Mouse (Mus musculus): ENCODE measurements around the gene Mxi1. TPM values are rescaled to one million over a fixed set of nuclear protein-coding genes. Genes with fewer than 3 reads are reported as not detected.
A peak's percentile ranks its signal among the peaks of the same experiment; 100 is the strongest.

Mxi1 gene
- polyA plus RNA-seq (2015; fragmentation: Nextera tagmentation; extraction: Ambion mirVana): 21.0 and 26.7 TPM in 2 replicates

DNA sequence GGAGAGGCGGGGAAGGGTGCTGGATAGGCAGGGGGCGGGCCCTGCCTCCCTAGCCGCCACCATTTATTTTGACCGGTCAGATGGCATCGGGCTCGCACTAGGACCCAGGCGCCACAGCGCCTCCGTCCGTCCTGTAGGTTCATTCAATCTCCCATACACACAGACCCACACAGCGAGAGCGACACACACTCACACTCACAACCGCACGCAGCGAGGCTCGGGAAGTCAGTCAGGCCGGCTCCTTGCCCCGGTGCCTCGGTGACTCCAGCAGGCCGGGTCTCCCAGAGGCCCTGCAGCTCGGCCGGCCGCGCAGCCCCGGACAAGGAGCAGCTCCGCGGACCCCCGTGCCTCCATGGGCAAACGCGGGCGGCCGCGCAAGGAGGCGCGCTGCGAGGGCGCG lies at the start of gene Mxi1:
TSS of gene Mxi1 (plus strand) at position 171 of the 400 bp plus-strand sequence.
- ATAC-seq: peak; percentile 67
- WGBS: under 1% methylated on average over 38 of the region's 38 CpGs

DNA sequence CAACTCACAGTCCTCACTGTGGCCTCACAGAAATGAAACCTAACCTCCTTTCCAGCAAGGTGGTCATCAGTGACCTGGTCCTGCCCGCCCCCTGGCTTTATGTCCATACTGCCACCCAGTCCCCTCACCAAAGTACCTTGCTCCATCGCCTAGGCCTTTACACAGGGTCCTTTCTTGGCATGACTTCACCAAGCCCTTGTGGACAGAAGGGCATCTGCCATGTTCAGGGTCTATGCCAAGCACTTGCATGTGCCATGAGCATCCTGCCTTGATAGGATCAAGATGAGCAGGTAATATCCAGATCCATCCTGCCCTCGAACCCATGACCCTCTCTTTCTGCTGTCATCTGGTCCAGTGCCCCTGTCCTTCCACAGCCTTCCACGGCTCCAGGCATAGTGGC lies 49.5 kb upstream of the Mxi1 start:
- Histone ChIP-seq H3K27ac (no peak overlapping the region), H3K4me2 (no peak overlapping the region), H3K4me3 (no peak overlapping the region), H3K4me1 (peaks cover 13% of the 10 kb centered on the region), H3K27me3 (no peaks in the 10 kb centered on the region), H3K36me3 (ENCODE audit: poor library complexity, severe bottlenecking) (no peaks in the 10 kb centered on the region), H3K9ac (no peak overlapping the region), H3K9me3 (replicated peaks) (no peaks in the 10 kb centered on the region)
- ATAC-seq: no peak
- WGBS: 89% methylated on average over 4 of the region's 4 CpGs

More for the DNA sequence above, at the start of gene Mxi1:
- H3K4me2 ChIP-seq: peak within 1 kb of the TSS; percentile 91
- peak within 1 kb of the TSS; percentile 96 for H3K9ac ChIP-seq
- H3K9me3 ChIP-seq (replicated peaks): no peaks in the 10 kb centered on the region
- H3K27ac ChIP-seq: peak within 1 kb of the TSS; percentile 98
- H3K4me3 ChIP-seq: peak within 1 kb of the TSS; percentile 97
- peaks cover 26% of the 10 kb centered on the region for H3K4me1 ChIP-seq
- H3K36me3 ChIP-seq (ENCODE audit: poor library complexity, severe bottlenecking): no peaks in the 10 kb centered on the region
- H3K27me3 ChIP-seq: no peaks in the 10 kb centered on the region

DNA sequence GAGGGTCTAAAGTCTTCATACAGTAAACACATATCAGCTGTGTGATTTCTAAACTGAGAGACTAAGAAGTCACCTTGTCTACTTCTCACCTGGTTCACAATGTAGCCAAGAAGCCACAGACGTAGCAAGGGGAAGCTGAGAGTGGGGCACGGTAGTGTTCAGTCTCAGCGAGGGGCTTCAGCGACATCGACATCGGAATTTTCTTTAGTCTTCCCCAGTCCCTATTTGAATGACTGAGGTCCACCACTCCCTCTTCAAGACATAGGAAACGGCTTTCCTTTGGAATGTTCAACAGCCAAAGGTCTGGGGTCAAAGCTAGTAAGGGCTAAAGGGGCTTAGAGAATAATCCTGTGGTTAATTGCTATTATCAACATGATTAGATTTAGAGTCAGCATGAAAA lies 48.3 kb upstream of the Mxi1 start:
- Histone ChIP-seq H3K4me1 (peaks cover 14% of the 10 kb centered on the region), H3K27me3 (no peaks in the 10 kb centered on the region), H3K9me3 (replicated peaks) (no peaks in the 10 kb centered on the region), H3K4me3 (no peak overlapping the region), H3K27ac (no peak overlapping the region), H3K36me3 (ENCODE audit: poor library complexity, severe bottlenecking) (no peaks in the 10 kb centered on the region), H3K9ac (no peak overlapping the region), H3K4me2 (no peak overlapping the region)
- no peak for ATAC-seq
- 87% methylated on average over 7 of the region's 7 CpGs for WGBS

GRCm38 (mm10) chr19:53263859-53264733 lies 46.2 kb upstream of the Mxi1 start:
- Histone ChIP-seq H3K4me1 (peaks cover 14% of the 10 kb centered on the region), H3K4me2 (no peak overlapping the region), H3K9ac (no peak overlapping the region), H3K9me3 (replicated peaks) (no peaks in the 10 kb centered on the region), H3K4me3 (no peak overlapping the region), H3K27me3 (no peaks in the 10 kb centered on the region), H3K27ac (no peak overlapping the region), H3K36me3 (ENCODE audit: poor library complexity, severe bottlenecking) (no peaks in the 10 kb centered on the region)
- WGBS: 36% methylated on average over 22 of the region's 23 CpGs
- no peak for ATAC-seq

GRCm38 (mm10) chr19:53264821-53265727 lies 45.2 kb upstream of the Mxi1 start:
- no peaks in the 10 kb centered on the region for H3K27me3 ChIP-seq
- peak; percentile 53; the same call in 1 of the 2 replicates for ATAC-seq
- H3K27ac ChIP-seq: 0 out of 2 replicates have a peak overlapping the region, but pooled peaks have one; percentile 12
- no peaks in the 10 kb centered on the region for H3K36me3 ChIP-seq (ENCODE audit: poor library complexity, severe bottlenecking)
- WGBS: 48% methylated on average over 12 of the region's 12 CpGs
- H3K9me3 ChIP-seq (replicated peaks): no peaks in the 10 kb centered on the region
- no peak overlapping the region for H3K9ac ChIP-seq
- no peak overlapping the region for H3K4me2 ChIP-seq
- H3K4me3 ChIP-seq: no peak overlapping the region
- peaks cover 14% of the 10 kb centered on the region for H3K4me1 ChIP-seq

- no peak for ATAC-seq
Observed at GRCm38 (mm10) chr19:53267305-53267704, 43.0 kb upstream of the Mxi1 start.

DNA sequence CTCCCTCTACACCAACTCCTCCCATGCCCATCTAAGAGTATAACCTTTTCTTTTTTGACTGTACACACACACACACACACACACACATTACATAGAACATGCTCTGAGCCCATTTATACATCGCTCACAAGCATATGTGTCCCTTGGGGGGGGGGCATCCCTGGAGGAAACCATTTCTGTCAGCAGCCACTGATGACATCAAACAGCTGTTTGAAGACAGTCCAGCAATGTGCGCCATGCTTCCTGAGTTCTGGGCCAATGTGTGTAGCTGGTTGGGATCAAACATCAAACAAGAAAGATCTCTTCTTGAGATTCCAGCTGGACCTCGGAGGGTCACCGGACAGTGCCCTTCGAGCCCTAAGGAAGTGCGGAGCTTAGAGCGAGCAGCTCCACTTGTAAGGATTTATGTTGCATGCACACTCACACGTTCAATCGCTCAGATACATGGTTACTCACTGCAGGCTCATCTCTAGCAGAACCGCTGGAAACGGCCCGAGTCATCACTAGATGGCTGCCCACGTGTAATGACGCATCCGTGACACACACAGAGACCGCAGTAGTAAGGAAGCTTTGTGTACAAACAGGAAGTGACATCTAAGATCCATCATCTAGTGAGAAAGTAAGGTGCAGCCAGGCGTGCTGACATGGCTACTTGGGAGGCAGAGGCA lies 37.1 kb upstream of the Mxi1 start:
- no peak overlapping the region for H3K9ac ChIP-seq
- WGBS: 94% methylated on average over 17 of the region's 17 CpGs
- H3K4me3 ChIP-seq: no peak overlapping the region
- H3K9me3 ChIP-seq (replicated peaks): no peaks in the 10 kb centered on the region
- H3K36me3 ChIP-seq (ENCODE audit: poor library complexity, severe bottlenecking): no peaks in the 10 kb centered on the region
- H3K4me2 ChIP-seq: no peak overlapping the region
- no peak overlapping the region for H3K27ac ChIP-seq
- H3K27me3 ChIP-seq: no peaks in the 10 kb centered on the region
- ATAC-seq: no peak
- no peaks in the 10 kb centered on the region for H3K4me1 ChIP-seq

More at GRCm38 (mm10) chr19:53267305-53267704, 43.0 kb upstream of the Mxi1 start:
- Histone ChIP-seq H3K27me3 (no peaks in the 10 kb centered on the region), H3K4me1 (peaks cover 14% of the 10 kb centered on the region), H3K36me3 (ENCODE audit: poor library complexity, severe bottlenecking) (no peaks in the 10 kb centered on the region), H3K9ac (no peak overlapping the region), H3K9me3 (replicated peaks) (no peaks in the 10 kb centered on the region), H3K4me2 (no peak overlapping the region), H3K27ac (no peak overlapping the region), H3K4me3 (no peak overlapping the region)
- 95% methylated on average over 9 of the region's 9 CpGs for WGBS

DNA sequence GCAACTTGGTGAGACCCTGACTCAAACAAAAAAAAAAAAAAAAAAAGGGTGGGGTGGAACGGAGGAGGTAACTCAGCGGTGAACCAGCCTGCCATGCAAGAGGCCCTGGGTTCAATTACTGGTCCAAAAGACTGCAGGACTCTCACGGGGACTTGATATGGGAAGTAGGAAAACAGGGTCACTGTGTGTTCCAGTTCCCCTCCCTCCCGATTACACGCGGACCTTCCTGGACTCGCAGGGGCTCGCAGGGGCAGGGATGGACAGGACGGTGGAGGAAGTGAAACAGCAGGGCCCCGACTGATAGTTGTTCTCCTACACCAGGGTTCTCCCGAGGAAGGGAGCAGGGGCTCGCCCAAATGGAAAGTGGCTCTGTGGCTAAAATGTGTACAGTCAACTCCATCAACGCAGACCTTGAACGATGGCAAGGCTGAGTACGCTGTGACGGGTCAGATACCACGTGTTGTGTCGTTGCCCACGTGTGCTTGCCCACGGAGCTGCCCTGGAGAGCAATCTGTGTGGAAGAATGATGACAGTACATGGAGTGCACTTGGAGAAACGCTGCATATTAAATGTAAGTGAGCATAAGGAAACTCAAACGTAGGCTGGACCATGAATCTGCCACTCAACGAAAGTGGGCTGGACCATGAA lies 36.4 kb upstream of the Mxi1 start:
- ATAC-seq: no peak

DNA sequence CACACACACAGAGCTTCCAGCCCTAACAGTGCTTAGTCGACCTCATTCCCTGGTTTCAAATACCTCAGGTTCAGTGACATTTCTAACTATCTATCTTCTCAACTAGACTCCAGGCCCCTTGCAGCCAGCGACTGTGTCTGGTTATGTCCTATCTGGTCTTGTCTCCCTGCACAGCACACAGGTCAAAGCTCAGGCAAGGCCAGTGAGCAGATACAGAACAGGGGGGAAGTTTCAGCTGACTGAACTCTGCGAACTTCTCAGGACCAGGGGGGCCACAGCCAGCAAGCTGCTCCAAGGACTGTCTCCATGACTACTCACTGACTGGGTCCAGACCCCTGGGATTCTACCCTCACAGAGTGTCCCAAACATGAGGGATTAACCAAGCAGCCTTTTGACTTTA lies 35.1 kb upstream of the Mxi1 start:
- Histone ChIP-seq H3K9me3 (replicated peaks) (no peaks in the 10 kb centered on the region), H3K36me3 (ENCODE audit: poor library complexity, severe bottlenecking) (no peaks in the 10 kb centered on the region), H3K9ac (no peak overlapping the region), H3K27me3 (no peaks in the 10 kb centered on the region), H3K4me2 (no peak overlapping the region), H3K4me3 (no peak overlapping the region), H3K27ac (no peak overlapping the region), H3K4me1 (no peaks in the 10 kb centered on the region)
- no peak for ATAC-seq
- 53% methylated on average over 3 of the region's 3 CpGs for WGBS

More for the DNA sequence above, 36.4 kb upstream of the Mxi1 start:
- no peak overlapping the region for H3K9ac ChIP-seq
- H3K27me3 ChIP-seq: no peaks in the 10 kb centered on the region
- H3K9me3 ChIP-seq (replicated peaks): no peaks in the 10 kb centered on the region
- H3K27ac ChIP-seq: no peak overlapping the region
- WGBS: 91% methylated on average over 23 of the region's 23 CpGs
- no peaks in the 10 kb centered on the region for H3K36me3 ChIP-seq (ENCODE audit: poor library complexity, severe bottlenecking)
- no peak overlapping the region for H3K4me2 ChIP-seq
- no peaks in the 10 kb centered on the region for H3K4me1 ChIP-seq
- H3K4me3 ChIP-seq: no peak overlapping the region

- Histone ChIP-seq H3K9me3 (replicated peaks) (no peaks in the 10 kb centered on the region), H3K9ac (no peak overlapping the region), H3K4me2 (no peak overlapping the region), H3K4me3 (no peak overlapping the region), H3K36me3 (ENCODE audit: poor library complexity, severe bottlenecking) (no peaks in the 10 kb centered on the region), H3K27ac (no peak overlapping the region), H3K4me1 (peaks cover 5% of the 10 kb centered on the region), H3K27me3 (no peaks in the 10 kb centered on the region)
- 77% methylated on average over 19 of the region's 19 CpGs for WGBS
- no peak for ATAC-seq
Observed at GRCm38 (mm10) chr19:53276902-53277707, 33.2 kb upstream of the Mxi1 start.
